Mouse (Mus musculus): ENCODE data around the gene Hs3st3a1. TPM values are rescaled to one million over a fixed set of nuclear protein-coding genes. Genes with fewer than 3 reads are reported as not detected.

Hs3st3a1 gene
- polyA plus RNA-seq, 1 experiment from 2014 or later: 0.59 TPM

GRCm38 (mm10) chr11:64549955-64550354 is 114.8 kb downstream of the Hs3st3a1 start:
- Histone ChIP-seq H3K9ac (no peak overlapping the region), H3K4me3 (ENCODE audit: low read depth, low read length) (no peak overlapping the region), H3K36me3 (ENCODE audit: insufficient read depth) (no peaks in the 10 kb centered on the region), H3K27ac (ENCODE audit: low read depth) (no peak overlapping the region; the same call in 1 of the 2 replicates), H3K4me2 (no peak overlapping the region), H3K27me3 (ENCODE audit: insufficient read depth, low read length) (no peaks in the 10 kb centered on the region), H3K9me3 (ENCODE audit: low read depth, low read length) (no peaks in the 10 kb centered on the region), H3K4me1 (ENCODE audit: insufficient read depth) (peaks cover under 1% of the 10 kb centered on the region; the same call in 1 of the 2 replicates)
- TF ChIP-seq CTCF (IDR thresholded peaks at IDR 0.05; ENCODE audit: low read depth): no peak
- no peak for ATAC-seq (ENCODE audit: insufficient read depth)
- 29% methylated on average over 8 of the region's 8 CpGs for WGBS
- peak; percentile 62 for DNase-seq

GRCm38 (mm10) chr11:64558282-64558681 is 123.2 kb downstream of the Hs3st3a1 start:
- no peak for DNase-seq
- no peak overlapping the region for H3K4me2 ChIP-seq
- no peaks in the 10 kb centered on the region for H3K4me1 ChIP-seq (ENCODE audit: insufficient read depth)
- H3K36me3 ChIP-seq (ENCODE audit: insufficient read depth): no peaks in the 10 kb centered on the region
- no peak overlapping the region for H3K4me3 ChIP-seq (ENCODE audit: low read depth, low read length)
- ATAC-seq (ENCODE audit: insufficient read depth): no peak
- no peaks in the 10 kb centered on the region for H3K9me3 ChIP-seq (ENCODE audit: low read depth, low read length)
- no peak overlapping the region for H3K27ac ChIP-seq (ENCODE audit: low read depth)
- no peak overlapping the region for H3K9ac ChIP-seq
- 83% methylated on average over 2 of the region's 2 CpGs for WGBS
- H3K27me3 ChIP-seq (ENCODE audit: insufficient read depth, low read length): no peaks in the 10 kb centered on the region
- TF ChIP-seq CTCF (IDR thresholded peaks at IDR 0.05; ENCODE audit: low read depth): no peak

GRCm38 (mm10) chr11:64559388-64559787 is 124.3 kb downstream of the Hs3st3a1 start:
- Histone ChIP-seq H3K4me3 (ENCODE audit: low read depth, low read length) (no peak overlapping the region), H3K9ac (no peak overlapping the region), H3K9me3 (ENCODE audit: low read depth, low read length) (no peaks in the 10 kb centered on the region), H3K4me1 (ENCODE audit: insufficient read depth) (no peaks in the 10 kb centered on the region), H3K36me3 (ENCODE audit: insufficient read depth) (no peaks in the 10 kb centered on the region), H3K27me3 (ENCODE audit: insufficient read depth, low read length) (no peaks in the 10 kb centered on the region), H3K27ac (ENCODE audit: low read depth) (0 out of 2 replicates have a peak overlapping the region, but pooled peaks have one; percentile 18), H3K4me2 (no peak overlapping the region)
- ATAC-seq (ENCODE audit: insufficient read depth): no peak
- peak; percentile 67 for DNase-seq
- WGBS: 36% methylated on average over 1 of the region's 1 CpGs
- TF ChIP-seq CTCF (IDR thresholded peaks at IDR 0.05; ENCODE audit: low read depth): no peak

- Histone ChIP-seq H3K27ac (ENCODE audit: low read depth) (no peak overlapping the region), H3K4me1 (ENCODE audit: insufficient read depth) (no peaks in the 10 kb centered on the region), H3K9ac (no peak overlapping the region), H3K4me3 (ENCODE audit: low read depth, low read length) (no peak overlapping the region), H3K36me3 (ENCODE audit: insufficient read depth) (no peaks in the 10 kb centered on the region), H3K27me3 (ENCODE audit: insufficient read depth, low read length) (no peaks in the 10 kb centered on the region), H3K4me2 (no peak overlapping the region), H3K9me3 (ENCODE audit: low read depth, low read length) (no peaks in the 10 kb centered on the region)
- DNase-seq (no peak), ATAC-seq (ENCODE audit: insufficient read depth) (no peak)
- 65% methylated on average over 2 of the region's 2 CpGs for WGBS
- TF ChIP-seq CTCF (IDR thresholded peaks at IDR 0.05; ENCODE audit: low read depth): no peak
Observed at GRCm38 (mm10) chr11:64560471-64560870, 125.3 kb downstream of the Hs3st3a1 start.

GRCm38 (mm10) chr11:64562771-64563170 is 127.6 kb downstream of the Hs3st3a1 start:
- no peak for TF ChIP-seq CTCF (IDR thresholded peaks at IDR 0.05; ENCODE audit: low read depth)
- H3K27ac ChIP-seq (ENCODE audit: low read depth): no peak overlapping the region
- 27% methylated on average over 4 of the region's 4 CpGs for WGBS
- H3K4me2 ChIP-seq: no peak overlapping the region
- H3K4me1 ChIP-seq (ENCODE audit: insufficient read depth): no peaks in the 10 kb centered on the region
- ATAC-seq (ENCODE audit: insufficient read depth): no peak
- H3K4me3 ChIP-seq (ENCODE audit: low read depth, low read length): no peak overlapping the region
- no peak overlapping the region for H3K9ac ChIP-seq
- H3K9me3 ChIP-seq (ENCODE audit: low read depth, low read length): no peaks in the 10 kb centered on the region
- DNase-seq: no peak
- no peaks in the 10 kb centered on the region for H3K36me3 ChIP-seq (ENCODE audit: insufficient read depth)
- H3K27me3 ChIP-seq (ENCODE audit: insufficient read depth, low read length): no peaks in the 10 kb centered on the region

Other genes starting within 250 kb of the Hs3st3a1 start
- gene F930015N05Rik, start 1.3 kb downstream of the Hs3st3a1 start, polyA plus RNA-seq (2014; fragmentation: Nextera tagmentation; extraction: Ambion mirVana): 0.27 and 0.37 TPM in 2 replicates